Mouse (Mus musculus): ENCODE data around the gene Hdac9.

GRCm38 (mm10) chr12:34273816-34274215 is 643.1 kb downstream of the Hdac9 start:
- TF ChIP-seq GATA1 (IDR thresholded peaks at IDR 0.05; ENCODE audit: low read length) = no peak
- no peak for TF ChIP-seq TAL1 (IDR thresholded peaks at IDR 0.05; ENCODE audit: low read length)
